Mouse (Mus musculus): Measurements from ENCODE around the gene Arih2.

Arih2 gene

GRCm38 (mm10) chr9:108579344-108579690 lies 69.9 kb downstream of the Arih2 start:
- DNase-seq (ENCODE audit: low spot score) = no peak

DNA sequence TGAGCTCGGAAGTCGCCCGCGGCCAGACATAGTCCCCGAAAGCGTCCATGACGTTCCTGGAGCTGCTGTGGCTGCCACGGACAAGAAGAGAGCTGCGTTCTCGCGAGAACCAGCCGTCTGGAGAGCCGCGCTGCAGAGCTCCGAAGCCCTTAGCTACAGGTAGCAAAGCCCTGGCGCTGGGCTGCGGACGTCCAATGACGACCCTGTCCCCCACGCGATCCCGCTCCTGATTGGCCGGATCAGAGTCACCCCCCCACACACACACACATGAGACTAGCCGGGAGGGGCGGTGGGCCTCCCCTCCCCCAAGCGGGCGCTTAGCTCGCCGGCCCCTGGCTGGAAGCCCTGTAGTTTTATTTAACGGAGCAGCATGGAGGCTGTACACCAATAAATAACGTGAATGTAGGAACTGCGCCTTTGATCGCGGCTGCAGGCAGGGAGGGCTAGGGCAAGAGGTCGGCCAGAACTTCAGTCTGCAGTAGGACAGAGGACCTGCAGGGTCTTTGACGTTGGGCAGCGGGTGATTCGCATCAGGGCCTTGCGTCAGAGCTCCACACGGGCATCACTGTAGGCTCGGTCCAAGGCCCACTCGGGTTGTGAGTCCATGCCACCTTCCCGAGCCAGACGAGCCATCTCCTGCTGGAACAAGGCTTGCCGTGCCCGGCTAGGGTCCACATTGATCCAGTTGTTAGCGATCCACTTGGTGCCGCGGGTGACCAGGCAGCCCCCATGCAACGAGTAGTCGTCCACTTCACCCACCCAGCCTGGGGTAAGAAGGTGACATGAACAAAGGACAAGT lies 70.4 kb downstream of the Arih2 start, which contains the start of gene Wdr6:
Gene Wdr6, minus strand, starts transcription at position 195 of the 799 bp plus-strand sequence.
- peak; percentile 89 for DNase-seq (ENCODE audit: low spot score)

DNA sequence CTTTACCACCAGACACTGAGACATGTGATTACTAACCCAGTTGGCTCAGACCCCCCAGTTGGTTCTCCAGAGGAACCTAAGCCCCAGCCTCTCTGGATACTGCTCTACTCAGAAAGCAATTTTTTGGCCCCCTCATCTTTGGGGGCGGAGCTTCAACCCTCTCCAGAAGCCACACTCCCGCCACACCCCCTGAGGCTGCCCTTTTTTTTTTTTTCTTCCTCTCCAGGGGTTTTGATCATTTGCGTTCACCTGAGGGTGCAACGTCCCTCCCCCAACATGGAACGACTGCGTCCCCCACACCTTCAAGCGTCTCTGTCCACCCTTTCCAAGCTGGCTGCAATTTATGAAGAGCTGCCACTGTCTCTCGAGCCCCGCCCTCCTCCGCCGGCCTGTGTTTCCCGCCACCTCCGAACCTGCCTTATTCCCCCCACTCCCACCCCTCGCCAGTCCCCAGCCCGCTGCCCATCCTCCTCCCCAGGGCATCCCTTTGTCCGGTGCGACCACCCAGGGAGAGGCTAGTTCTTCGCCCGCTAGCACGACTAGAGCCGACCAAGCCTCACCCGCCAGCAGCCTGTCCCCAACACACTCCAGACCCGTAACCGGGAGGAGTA lies 71.1 kb downstream of the Arih2 start:
- DNase-seq (ENCODE audit: low spot score) = peak; percentile 44

DNA sequence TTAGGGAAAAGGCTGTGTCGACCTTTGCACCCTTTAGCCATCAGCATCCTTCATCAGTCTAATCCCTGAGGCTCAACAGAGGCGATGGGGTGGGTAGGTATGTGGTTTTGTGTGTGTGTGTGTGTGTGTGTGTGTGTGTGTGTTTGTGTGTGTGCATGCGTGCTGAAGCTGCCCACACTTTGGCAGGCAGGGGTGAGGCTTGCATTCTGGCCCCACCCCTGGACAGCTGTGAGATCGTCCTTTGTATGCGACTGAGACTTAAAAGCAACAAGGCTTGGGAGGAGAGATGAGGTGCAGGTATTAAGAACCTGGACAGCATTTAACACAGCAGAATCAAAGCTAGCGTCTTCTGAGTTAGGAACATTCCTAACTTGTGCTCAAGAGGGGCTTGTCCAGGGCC lies 72.2 kb downstream of the Arih2 start:
- DNase-seq (ENCODE audit: low spot score) = no peak

- no peak for DNase-seq (ENCODE audit: low spot score)
Observed at GRCm38 (mm10) chr9:108575321-108576297, 73.6 kb downstream of the Arih2 start.

DNA sequence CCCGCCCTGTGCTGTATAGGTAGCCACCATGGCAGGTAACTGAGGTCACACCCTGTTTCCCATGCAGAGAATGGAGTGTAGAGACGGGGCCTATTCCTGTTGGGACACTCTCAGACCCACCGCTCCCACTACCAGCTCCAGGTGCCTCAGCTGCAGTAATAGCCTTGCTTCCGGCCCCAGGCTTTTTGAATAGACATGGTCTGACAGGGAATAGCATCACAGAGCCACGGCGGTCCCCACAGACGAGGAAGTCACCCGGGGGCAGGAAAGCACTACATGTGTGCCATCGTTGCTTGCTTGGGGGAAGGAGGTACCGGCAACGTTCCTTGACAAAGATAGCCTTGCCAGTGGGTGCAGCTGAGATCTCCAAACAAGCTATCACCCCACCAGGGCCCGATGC lies 74.3 kb downstream of the Arih2 start:
- no peak for DNase-seq (ENCODE audit: low spot score)

DNA sequence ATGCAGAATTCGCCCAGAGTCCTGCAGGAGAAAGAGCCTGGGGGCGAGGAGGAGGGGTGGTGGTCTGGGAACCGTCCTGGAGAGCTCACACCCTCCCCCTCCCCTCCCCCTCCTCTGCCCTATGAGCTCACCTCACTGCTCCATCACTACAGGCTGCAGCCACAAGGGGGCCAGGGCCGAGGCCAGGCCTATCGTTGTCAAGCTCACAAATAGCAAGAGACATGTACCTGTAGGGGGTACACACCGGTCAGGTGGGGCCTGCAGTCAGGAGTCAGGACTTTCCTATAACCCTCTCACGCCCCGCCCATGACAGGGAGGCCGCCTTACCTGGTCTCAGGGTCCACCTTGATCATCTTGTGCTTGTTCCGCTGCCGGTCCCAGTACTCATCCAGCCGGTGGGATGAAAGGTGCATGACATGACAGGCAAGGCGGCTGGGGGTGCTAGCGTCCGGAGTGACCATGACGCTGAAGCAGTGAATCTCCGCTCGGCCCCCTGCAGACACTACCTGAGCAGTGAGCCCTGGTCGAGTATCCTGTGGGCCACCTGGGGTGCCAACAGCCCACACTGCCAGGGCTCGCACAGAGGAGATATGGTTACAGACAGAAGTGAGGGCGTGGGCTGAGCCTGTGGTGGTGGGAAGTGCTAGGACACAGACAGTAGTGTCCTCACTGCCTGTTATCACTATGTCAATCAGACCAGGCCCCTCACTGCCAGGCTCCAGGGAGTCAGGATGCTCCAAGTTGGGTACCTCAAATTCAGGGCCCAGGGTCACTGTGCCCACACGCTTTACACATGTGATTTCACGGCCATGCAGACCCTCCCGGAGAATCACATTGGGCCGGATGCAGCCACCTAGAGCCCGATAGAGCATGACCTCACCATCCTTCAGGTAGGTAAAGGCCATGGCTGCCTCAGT lies 75.2 kb downstream of the Arih2 start:
- peak; percentile 55 for DNase-seq (ENCODE audit: low spot score)

GRCm38 (mm10) chr9:108572321-108572720 lies 76.9 kb downstream of the Arih2 start:
- DNase-seq (ENCODE audit: low spot score) = no peak

DNA sequence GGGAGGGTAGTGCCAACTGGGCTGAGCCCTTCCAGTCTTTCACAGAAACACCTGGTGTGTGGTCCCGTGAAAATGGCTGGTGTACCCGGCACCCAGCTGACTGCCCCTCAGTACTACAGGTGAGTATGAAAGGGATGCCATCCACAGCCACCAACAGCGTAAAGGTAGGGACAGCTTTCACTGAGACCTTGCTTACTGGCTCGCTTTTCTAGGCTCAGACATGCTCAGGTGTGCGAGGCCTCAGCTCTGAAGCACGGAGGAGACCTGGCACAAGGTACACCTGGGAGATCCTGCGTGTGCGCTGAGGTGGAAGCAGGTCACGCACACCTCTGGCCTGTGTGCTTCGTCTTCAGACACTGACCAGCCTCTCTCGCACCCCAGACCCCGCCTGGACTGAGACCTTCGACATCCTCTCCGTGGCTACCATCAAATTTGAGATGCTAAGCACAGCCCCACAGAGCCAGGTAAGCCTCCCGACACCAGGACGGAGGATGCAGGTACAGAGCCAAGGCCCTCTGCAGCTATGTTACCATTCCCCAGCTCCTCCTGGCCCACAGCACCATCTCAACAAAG lies 77.7 kb downstream of the Arih2 start:
- DNase-seq (ENCODE audit: low spot score) = no peak

- DNase-seq (ENCODE audit: low spot score) = peak; percentile 66
Observed at GRCm38 (mm10) chr9:108570207-108570896, 78.8 kb downstream of the Arih2 start.

DNA sequence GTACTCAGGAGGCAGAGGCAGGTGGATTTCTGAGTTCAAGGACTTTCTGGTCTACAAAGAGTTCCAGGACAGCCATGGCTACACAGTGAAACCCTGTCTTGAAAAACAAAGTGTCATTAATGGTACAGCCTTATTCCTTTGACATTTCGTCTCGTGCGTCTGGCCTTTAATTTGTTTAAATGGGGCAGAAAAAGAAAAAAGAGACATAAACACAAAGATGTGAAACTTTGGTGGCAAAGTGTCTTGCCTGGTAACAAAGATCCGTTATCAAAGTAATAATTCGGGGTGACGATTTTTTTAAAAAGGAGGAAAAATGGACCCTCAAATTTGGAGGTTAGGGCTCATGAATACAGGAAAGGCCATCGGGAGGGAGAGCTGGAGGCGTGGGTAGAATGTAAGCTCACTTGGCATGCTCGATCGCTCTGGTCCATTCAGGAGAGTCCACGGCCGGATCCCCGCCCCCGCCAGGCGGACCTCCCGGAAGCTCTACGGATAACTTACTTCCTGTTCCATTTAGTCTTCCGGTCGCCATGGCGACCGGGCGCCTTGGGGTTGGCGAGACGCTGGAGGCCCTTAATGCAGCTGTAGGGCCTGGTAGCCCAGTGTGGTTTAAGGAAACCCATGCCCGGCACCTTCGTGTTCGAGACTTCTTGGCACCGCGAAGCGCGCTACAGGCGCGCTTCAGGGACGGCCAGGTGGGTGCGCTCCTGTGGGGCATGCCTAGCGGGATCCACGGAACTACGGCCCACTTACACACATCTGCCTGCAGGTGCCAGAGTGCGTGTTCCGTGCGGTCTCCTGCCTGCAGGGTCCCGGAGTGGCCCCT lies 79.6 kb downstream of the Arih2 start, which contains the start of gene Dalrd3:
Gene Dalrd3, plus strand, starts transcription at position 506 of the 826 bp plus-strand sequence.
- DNase-seq (ENCODE audit: low spot score) = peak; percentile 80

DNA sequence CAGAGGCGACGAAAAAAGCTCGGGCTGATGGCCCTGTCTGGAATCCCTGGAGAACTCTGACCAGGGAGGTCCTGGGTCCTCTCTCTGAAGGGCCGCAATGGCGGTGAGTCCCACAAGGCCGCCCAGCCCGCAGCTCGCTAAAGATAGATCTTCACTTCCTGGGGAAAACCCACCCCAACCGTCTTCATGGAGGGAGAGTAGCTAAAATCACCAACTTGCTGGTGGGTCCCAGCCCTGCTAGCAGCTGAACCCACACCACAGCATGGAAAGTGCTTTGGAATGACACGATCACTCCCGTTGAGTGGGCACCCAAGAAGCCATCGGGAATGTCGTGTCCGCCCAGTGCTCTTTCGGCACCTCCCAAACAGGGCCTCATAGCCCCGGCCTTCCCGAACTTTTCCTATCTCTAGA lies 80.7 kb downstream of the Arih2 start:
- DNase-seq (ENCODE audit: low spot score) = no peak

- DNase-seq (ENCODE audit: low spot score) = no peak
Observed at GRCm38 (mm10) chr9:108567931-108568419, 81.2 kb downstream of the Arih2 start.

DNA sequence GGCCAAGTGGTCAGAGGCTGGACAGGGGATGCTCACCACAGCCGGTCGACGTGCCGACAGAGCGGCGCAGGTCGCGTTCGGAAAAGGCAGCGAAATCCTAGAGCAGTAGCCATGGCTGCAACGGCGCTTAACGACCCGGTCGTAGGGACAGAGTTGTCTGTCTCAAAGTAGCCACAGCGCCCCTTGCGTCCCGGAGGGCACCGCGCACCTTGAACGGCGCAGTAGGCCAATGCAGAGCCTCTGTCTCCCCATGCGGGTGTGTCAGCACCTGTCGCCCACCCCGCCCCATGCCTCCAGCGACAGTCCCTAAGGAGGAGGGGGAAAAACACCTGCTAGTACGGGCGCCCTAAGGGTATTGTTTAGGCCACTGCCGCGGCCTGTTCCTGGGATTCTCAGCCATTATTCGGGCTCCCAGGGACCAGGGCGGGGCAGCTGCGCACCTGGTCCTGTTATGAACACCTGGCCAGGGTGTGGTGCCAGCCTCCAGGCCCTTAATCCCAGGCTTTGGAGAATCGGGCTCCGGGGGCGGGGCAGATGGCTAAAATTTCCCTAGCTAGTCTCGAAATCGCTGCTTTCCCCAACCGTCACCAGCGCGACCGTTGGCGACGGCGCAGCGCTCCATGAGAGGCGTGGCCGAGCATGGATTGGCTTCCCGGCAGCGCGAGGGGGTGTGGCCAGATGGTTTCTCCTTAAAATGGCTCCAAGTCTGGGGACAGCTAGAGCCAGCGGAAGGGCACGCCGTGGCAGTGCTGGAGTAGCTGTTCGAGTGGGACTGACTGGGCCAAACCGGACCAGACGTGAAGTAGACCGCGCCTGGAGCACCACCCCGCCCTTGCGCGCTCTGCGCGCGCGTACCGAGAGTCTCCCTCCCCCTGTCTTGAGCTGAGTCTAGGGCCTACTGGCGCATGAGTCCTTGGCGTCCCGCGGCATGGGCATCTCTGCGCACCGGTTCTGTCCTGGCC lies 82.1 kb downstream of the Arih2 start, which contains the start of gene Ndufaf3:
Gene Ndufaf3, minus strand, starts transcription at position 620 of the 962 bp plus-strand sequence.
- peak; percentile 89 for DNase-seq (ENCODE audit: low spot score)

DNA sequence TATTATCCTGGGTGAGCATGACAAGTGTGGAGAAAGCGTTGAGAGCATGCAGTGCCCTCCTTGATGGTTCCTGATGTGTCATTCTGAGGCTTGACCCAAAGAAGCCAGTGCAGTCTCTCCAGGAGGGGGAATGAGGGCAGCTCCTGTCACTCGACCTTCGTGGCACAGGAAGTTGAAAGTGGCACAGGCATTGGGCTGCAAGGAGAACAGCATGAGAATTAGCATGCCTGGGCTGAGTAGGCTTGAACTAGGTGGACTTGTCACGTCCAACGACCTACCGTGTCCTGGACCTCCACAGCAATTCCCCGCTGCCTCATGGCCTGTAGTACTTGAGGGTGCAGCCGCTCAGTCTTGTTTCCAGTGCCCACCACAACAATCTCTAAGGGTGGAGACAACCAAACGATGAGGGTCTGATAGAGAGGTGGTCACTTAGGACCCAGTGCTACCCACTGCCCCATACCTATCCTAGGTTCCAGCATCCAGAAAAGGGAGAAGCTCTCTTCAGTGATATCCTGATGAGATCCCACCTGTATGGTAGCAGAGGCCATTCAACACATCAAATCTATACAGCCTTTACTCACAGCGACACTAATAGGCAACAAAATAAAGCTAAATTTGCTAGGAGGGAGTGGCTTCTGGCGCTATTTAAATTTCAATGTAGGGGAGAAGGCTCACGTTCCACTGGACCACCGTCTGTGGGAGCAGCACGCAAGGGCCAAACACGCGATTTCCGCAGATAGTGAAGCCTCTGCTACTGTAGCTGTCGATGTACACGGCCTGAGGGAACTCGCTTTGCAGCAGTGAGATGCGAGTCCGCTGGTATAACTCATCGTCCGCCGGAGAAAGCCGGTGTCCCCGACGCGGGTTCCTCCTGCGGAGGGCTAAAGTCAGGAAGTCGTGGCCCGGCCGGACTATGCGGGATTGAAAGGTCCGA lies 83.0 kb downstream of the Arih2 start:
- DNase-seq (ENCODE audit: low spot score) = no peak

DNA sequence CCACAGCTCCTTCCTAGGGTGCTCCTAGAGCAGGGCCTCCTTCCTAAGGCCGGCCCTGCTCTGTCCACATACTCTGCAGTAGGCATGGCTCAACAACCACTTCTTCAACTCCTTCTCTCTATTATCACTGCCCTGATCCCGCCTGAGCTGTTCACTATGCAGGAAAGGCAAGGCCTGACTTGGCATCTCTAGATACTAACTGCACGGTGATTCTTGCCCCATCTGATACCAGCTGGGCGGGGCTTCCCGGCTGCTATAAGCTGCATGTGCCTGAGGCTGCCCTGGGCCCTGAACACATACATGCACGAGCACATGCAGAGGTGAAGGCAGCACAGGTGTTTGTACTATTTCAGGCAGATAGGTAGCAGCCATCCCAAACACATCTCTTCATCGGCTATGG lies 85.1 kb downstream of the Arih2 start:
- DNase-seq (ENCODE audit: low spot score) = no peak

GRCm38 (mm10) chr9:108563671-108564070 lies 85.5 kb downstream of the Arih2 start:
- no peak for DNase-seq (ENCODE audit: low spot score)
